Mouse (Mus musculus): ENCODE measurements around the gene Kif1c.
A peak's percentile ranks its signal among the peaks of the same experiment; 100 is the strongest.

Gene Kif1c

GRCm38 (mm10) chr11:70667271-70668150 lies 32.8 kb upstream of the Kif1c start:
- DNase-seq (ENCODE audit: low spot score), result no peak

GRCm38 (mm10) chr11:70668335-70668770 lies 32.0 kb upstream of the Kif1c start:
- no peak for DNase-seq (ENCODE audit: low spot score)

- peak; percentile 96 for DNase-seq (ENCODE audit: low spot score)
These were observed 31.4 kb upstream of the Kif1c start, which contains the start of gene Spag7 for GRCm38 (mm10) chr11:70668771-70669505. Spag7 (minus strand) TSS chr11:70669416.

- DNase-seq (ENCODE audit: low spot score), result peak; percentile 86
These were observed 30.6 kb upstream of the Kif1c start for GRCm38 (mm10) chr11:70669582-70670345.

GRCm38 (mm10) chr11:70670483-70670882 lies 29.9 kb upstream of the Kif1c start:
- DNase-seq (ENCODE audit: low spot score), result no peak

GRCm38 (mm10) chr11:70671333-70672047 lies 28.9 kb upstream of the Kif1c start:
- DNase-seq (ENCODE audit: low spot score), result no peak

- DNase-seq (ENCODE audit: low spot score), result no peak
These were observed 26.3 kb upstream of the Kif1c start for GRCm38 (mm10) chr11:70674014-70674413.

- DNase-seq (ENCODE audit: low spot score), result no peak
These were observed 25.8 kb upstream of the Kif1c start for GRCm38 (mm10) chr11:70674501-70674900.

GRCm38 (mm10) chr11:70678092-70678491 lies 22.3 kb upstream of the Kif1c start:
- DNase-seq (ENCODE audit: low spot score), result no peak

- no peak for DNase-seq (ENCODE audit: low spot score)
These were observed 21.8 kb upstream of the Kif1c start for GRCm38 (mm10) chr11:70678576-70678975.

GRCm38 (mm10) chr11:70679361-70679760 lies 21.0 kb upstream of the Kif1c start:
- no peak for DNase-seq (ENCODE audit: low spot score)

- DNase-seq (ENCODE audit: low spot score), result no peak
These were observed 20.5 kb upstream of the Kif1c start for GRCm38 (mm10) chr11:70679894-70680293.

GRCm38 (mm10) chr11:70681170-70681569 lies 19.2 kb upstream of the Kif1c start:
- no peak for DNase-seq (ENCODE audit: low spot score)

GRCm38 (mm10) chr11:70681897-70682581 lies 18.3 kb upstream of the Kif1c start:
- DNase-seq (ENCODE audit: low spot score), result peak; percentile 40

GRCm38 (mm10) chr11:70683640-70684039 lies 16.7 kb upstream of the Kif1c start:
- no peak for DNase-seq (ENCODE audit: low spot score)

GRCm38 (mm10) chr11:70686901-70687566 lies 13.3 kb upstream of the Kif1c start:
- no peak for DNase-seq (ENCODE audit: low spot score)

- peak; percentile 79 for DNase-seq (ENCODE audit: low spot score)
These were observed 12.6 kb upstream of the Kif1c start, which contains the start of gene Camta2 for GRCm38 (mm10) chr11:70687601-70688199. Camta2 (minus strand) TSS chr11:70688105.

GRCm38 (mm10) chr11:70688372-70688771 lies 12.0 kb upstream of the Kif1c start:
- no peak for DNase-seq (ENCODE audit: low spot score)

- DNase-seq (ENCODE audit: low spot score), result no peak
These were observed 10.8 kb upstream of the Kif1c start for GRCm38 (mm10) chr11:70689578-70689977.

- DNase-seq (ENCODE audit: low spot score), result no peak
These were observed 6.8 kb upstream of the Kif1c start for GRCm38 (mm10) chr11:70693504-70693903.
